Mouse (Mus musculus) CH12.LX (cell line): ENCODE data around the gene Tanc2. TPM values are rescaled to one million over a fixed set of nuclear protein-coding genes. Genes with fewer than 3 reads are reported as not detected.

Experiments
- DNase-seq: peaks from one replicate; pipeline ENCODE4 v3.0.0-alpha.2; 2013; ENCODE audit errors: extremely low read depth
- H3K27ac ChIP-seq: 2 replicates; pipeline ENCODE4 v1.5.1; 2012; ENCODE audit warnings: low read depth, mild to moderate bottlenecking, control low read depth, moderate library complexity; ENCODE audit not compliant: insufficient read depth
- H3K27me3 ChIP-seq: replicated peaks from 2 replicates; pipeline ENCODE3; 2012; ENCODE audit warnings: inconsistent platforms
- H3K36me3 ChIP-seq, 2 experiments: replicated peaks in 1 of 2; 2 replicates each; pipeline versions ENCODE3 to v1.6.1; 2012; ENCODE audit warnings: inconsistent platforms in 1 of 2, low read length in 1 of 2, mild to moderate bottlenecking in 1 of 2, mixed read lengths in 1 of 2, moderate library complexity in 1 of 2; ENCODE audit not compliant: control insufficient read depth in 1 of 2, insufficient read depth in 1 of 2
- H3K4me1 ChIP-seq, 2 experiments: 2 replicates each; pipeline ENCODE4 v1.6.1; 2012; ENCODE audit warnings: inconsistent platforms in 1 of 2, moderate library complexity in 1 of 2; ENCODE audit not compliant: insufficient read depth in 2 of 2, control insufficient read depth in 1 of 2
- H3K4me2 ChIP-seq: 2 replicates; pipeline ENCODE4 v1.6.1; 2012; ENCODE audit warnings: low read depth, mild to moderate bottlenecking, control low read depth; ENCODE audit not compliant: poor library complexity, insufficient read depth, severe bottlenecking
- H3K4me3 ChIP-seq, 3 experiments: fragments of 150-350 bp in 1 of 3; sonication (generic) in 1 of 3; replicated peaks in 1 of 3; 2 replicates each; pipeline versions ENCODE3 to v1.5.1; 2011 to 2012; ENCODE audit warnings: low read depth in 2 of 3, low read length in 2 of 3, mild to moderate bottlenecking in 2 of 3, moderate library complexity in 2 of 3, control low read depth in 1 of 3, improper control_type of control experiment in 1 of 3, inconsistent platforms in 1 of 3, mixed read lengths in 1 of 3; ENCODE audit not compliant: poor library complexity in 1 of 3
- H3K79me2 ChIP-seq: replicated peaks from 2 replicates; pipeline ENCODE4 v1.6.1; 2012; ENCODE audit warnings: mild to moderate bottlenecking, moderate library complexity; ENCODE audit not compliant: control insufficient read depth, poor library complexity, insufficient read depth, severe bottlenecking; ENCODE audit errors: extremely low read depth
- H3K9ac ChIP-seq: 2 replicates; pipeline ENCODE4 v1.6.1; 2012; ENCODE audit warnings: low read depth, mild to moderate bottlenecking, control low read depth, moderate library complexity; ENCODE audit not compliant: insufficient read depth
- H3K9me3 ChIP-seq: replicated peaks from 2 replicates; pipeline ENCODE3; 2012; ENCODE audit warnings: low read length, inconsistent platforms, mixed read lengths
- BHLHE40 ChIP-seq: IDR thresholded peaks from 2 replicates; pipeline ENCODE4 v1.6.1; 2011; ENCODE audit warnings: mild to moderate bottlenecking, low read depth, low read length, improper control_type of control experiment
- CTCF ChIP-seq, 2 experiments: IDR thresholded peaks in 1 of 2; conservative IDR thresholded peaks in 1 of 2; 2 replicates each; pipeline ENCODE4 v1.5.1; 2011 to 2012; ENCODE audit warnings: low read depth in 2 of 2, low read length in 2 of 2, improper control_type of control experiment in 1 of 2, inconsistent platforms in 1 of 2, mild to moderate bottlenecking in 1 of 2, moderate library complexity in 1 of 2
- E2F4 ChIP-seq: IDR thresholded peaks from 2 replicates; pipeline ENCODE4 v1.6.1; 2011; ENCODE audit warnings: low read depth, low read length, improper control_type of control experiment; ENCODE audit not compliant: insufficient replicate concordance
- ELF1 ChIP-seq: IDR thresholded peaks from 2 replicates; pipeline ENCODE4 v1.6.1; 2014; ENCODE audit warnings: low read depth, mild to moderate bottlenecking, inconsistent platforms, low read length, improper control_type of control experiment
- EP300 ChIP-seq: IDR thresholded peaks from 2 replicates; pipeline ENCODE4 v1.6.1; 2011; ENCODE audit warnings: low read length, improper control_type of control experiment
- ETS1 ChIP-seq: conservative IDR thresholded peaks from 2 replicates; pipeline ENCODE4 v1.6.1; 2012; ENCODE audit warnings: low read depth, mild to moderate bottlenecking, inconsistent platforms, low read length, improper control_type of control experiment, moderate library complexity
- HCFC1 ChIP-seq: IDR thresholded peaks from 2 replicates; pipeline ENCODE4 v1.6.1; 2012; ENCODE audit warnings: low read depth, mild to moderate bottlenecking, inconsistent platforms, low read length, improper control_type of control experiment
- IRF4 ChIP-seq: IDR thresholded peaks from 2 replicates; pipeline ENCODE4 v1.6.1; 2014; ENCODE audit warnings: low read depth, mild to moderate bottlenecking, inconsistent platforms, low read length, improper control_type of control experiment
- JUN ChIP-seq: IDR thresholded peaks from 2 replicates; pipeline ENCODE4 v1.6.1; 2011; ENCODE audit warnings: low read depth, mild to moderate bottlenecking, low read length, improper control_type of control experiment, moderate library complexity; ENCODE audit not compliant: insufficient read depth
- KAT2A ChIP-seq: IDR thresholded peaks from 2 replicates; pipeline ENCODE4 v1.6.1; 2012; ENCODE audit warnings: low read length, improper control_type of control experiment, inconsistent platforms; ENCODE audit not compliant: insufficient replicate concordance
- MAX ChIP-seq: IDR thresholded peaks from 2 replicates; pipeline ENCODE4 v1.6.1; 2011; ENCODE audit warnings: low read length, improper control_type of control experiment
- NELFE ChIP-seq: IDR thresholded peaks from 2 replicates; pipeline ENCODE4 v1.6.1; 2011; ENCODE audit warnings: low read depth, low read length, improper control_type of control experiment
- NRF1 ChIP-seq: IDR thresholded peaks from 2 replicates; pipeline ENCODE4 v1.6.1; 2014; ENCODE audit warnings: low read depth, mild to moderate bottlenecking, inconsistent platforms, low read length, improper control_type of control experiment, moderate library complexity
- POLR2A ChIP-seq: IDR thresholded peaks from 2 replicates; pipeline ENCODE4 v1.6.1; 2011; ENCODE audit warnings: low read depth, mild to moderate bottlenecking, improper control_type of control experiment, low read length
- POLR2AphosphoS2 ChIP-seq: IDR thresholded peaks from 2 replicates; pipeline ENCODE4 v1.6.1; 2011; ENCODE audit warnings: low read depth, low read length, improper control_type of control experiment
- RAD21 ChIP-seq: IDR thresholded peaks from 2 replicates; pipeline ENCODE4 v1.6.1; 2011; ENCODE audit warnings: low read depth, mild to moderate bottlenecking, low read length, improper control_type of control experiment, moderate library complexity
- RCOR1 ChIP-seq: conservative IDR thresholded peaks from 2 replicates; pipeline ENCODE4 v1.6.1; 2012; ENCODE audit warnings: low read depth, mild to moderate bottlenecking, inconsistent platforms, low read length, improper control_type of control experiment
- SIN3A ChIP-seq: IDR thresholded peaks from 2 replicates; pipeline ENCODE4 v1.6.1; 2012; ENCODE audit warnings: low read length, improper control_type of control experiment, inconsistent platforms
- SMC3 ChIP-seq: IDR thresholded peaks from 2 replicates; pipeline ENCODE4 v1.6.1; 2011; ENCODE audit warnings: low read depth, low read length, improper control_type of control experiment
- TBP ChIP-seq: conservative IDR thresholded peaks from 2 replicates; pipeline ENCODE4 v1.6.1; 2011; ENCODE audit warnings: low read depth, low read length, improper control_type of control experiment
- USF1 ChIP-seq: IDR thresholded peaks from 2 replicates; pipeline ENCODE4 v1.6.1; 2014; ENCODE audit warnings: low read depth, mild to moderate bottlenecking, inconsistent platforms, low read length, improper control_type of control experiment
- USF2 ChIP-seq: conservative IDR thresholded peaks from 2 replicates; pipeline ENCODE4 v1.6.1; 2011; ENCODE audit warnings: low read depth, low read length, improper control_type of control experiment
- ZC3H11A ChIP-seq: IDR thresholded peaks from 2 replicates; pipeline ENCODE4 v1.6.1; 2012; ENCODE audit warnings: low read depth, mild to moderate bottlenecking, inconsistent platforms, low read length, improper control_type of control experiment
- ZNF384 ChIP-seq: IDR thresholded peaks from 2 replicates; pipeline ENCODE4 v1.6.1; 2012; ENCODE audit warnings: low read depth, low read length, improper control_type of control experiment, inconsistent platforms
- dilution Hi-C: fragments of 300-500 bp; cut with MboI; formaldehyde crosslinking; loops from 2 replicates; pipeline ENCODE4 v1.14.3; 2020; ENCODE audit warnings: low sequenced_read_pairs; ENCODE audit not compliant: extremely low pct_unique_long_range_greater_than_20kb, extremely low pct_ligation_motif_present
- in situ Hi-C: fragments of 300-500 bp; cut with MboI; formaldehyde crosslinking; loops from 3 replicates; pipeline ENCODE4 v1.14.3; 2019; ENCODE audit warnings: low sequenced_read_pairs, low pct_ligation_motif_present, low pct_unique_long_range_greater_than_20kb, mixed read lengths
- polyA plus RNA-seq: library from polyadenylated mRNA; unstranded; fragments of >175 nt; gene quantifications from 2 replicates; pipeline ENCODE4 v1.2.1, GENCODE M21; 2012; ENCODE audit warnings: low read depth; ENCODE audit not compliant: insufficient read length
- total RNA-seq, 2 experiments: library from RNA; depleted of rRNA; stranded (reverse); fragments of 300-350 nt in 1 of 2; fragments of >200 nt in 1 of 2; gene quantifications; 2 replicates each; pipeline ENCODE4 v1.2.3; 2012 to 2014

The Tanc2 gene
- total and polyA plus RNA-seq, 3 experiments: 2.6 to 10.4 (median 3.2) TPM

GRCm38 (mm10) chr11:105749297-105750071 lies 159.7 kb downstream of the Tanc2 start:
- Histone ChIP-seq H3K79me2 (no peaks in the 10 kb centered on the region), H3K36me3 (no peaks in the 10 kb centered on the region), H3K27me3 (no peaks in the 10 kb centered on the region), H3K4me2 (no peak overlapping the region), H3K27ac (no peak overlapping the region), H3K4me1 (peaks cover 0 to 5% of the 10 kb centered on the region in 2 experiments; a peak in 2 of 4 replicates), H3K9ac (no peak overlapping the region), H3K9me3 (no peaks in the 10 kb centered on the region), H3K4me3 (no peak overlapping the region)
- TF ChIP-seq SMC3 (no peak), NELFE (no peak), HCFC1 (no peak), KAT2A (no peak), JUN (no peak), IRF4 (no peak), NRF1 (no peak), MAX (no peak), BHLHE40 (no peak), ETS1 (no peak), TBP (no peak), USF2 (no peak), E2F4 (no peak), CTCF (conservative IDR thresholded peaks at IDR 0.05 in 1 of 2, IDR thresholded peaks at IDR 0.05 in 1 of 2; ENCODE audit: low read depth in 2 of 2, low read length in 2 of 2) (no peak), USF1 (no peak)
- dilution Hi-C loops: no loop called here
- no peak for DNase-seq
- in situ Hi-C loops: no loop called here

- Histone ChIP-seq H3K27ac (no peak overlapping the region), H3K27me3 (no peaks in the 10 kb centered on the region), H3K36me3 (no peaks in the 10 kb centered on the region), H3K4me2 (no peak overlapping the region), H3K4me1 (no peaks in the 10 kb centered on the region), H3K4me3 (no peak overlapping the region), H3K9ac (no peak overlapping the region), H3K9me3 (no peaks in the 10 kb centered on the region), H3K79me2 (no peaks in the 10 kb centered on the region)
- dilution Hi-C loops (no loop called here), in situ Hi-C loops (no loop called here)
- TF ChIP-seq USF2: no peak
- no peak for TF ChIP-seq EP300
- no peak for TF ChIP-seq POLR2A
- TF ChIP-seq RCOR1: no peak
- TF ChIP-seq SIN3A: no peak
- no peak for TF ChIP-seq ELF1
- no peak for TF ChIP-seq ZC3H11A
- no peak for TF ChIP-seq POLR2AphosphoS2
- no peak for TF ChIP-seq RAD21
- TF ChIP-seq ZNF384: no peak
- DNase-seq: no peak
Measured at GRCm38 (mm10) chr11:105758561-105759203, 168.9 kb downstream of the Tanc2 start.
